Mouse (Mus musculus): ENCODE results near the gene Cep78.

Gene Cep78

GRCm38 (mm10) chr19:15910488-15910887 is 74.3 kb downstream of the Cep78 start:
- Histone ChIP-seq H3K4me1 (replicated peaks; ENCODE audit: low read depth, low read length) (peaks cover 9% of the 10 kb centered on the region; the same call in 1 of the 2 replicates), H3K27me3 (ENCODE audit: insufficient read depth, low read length) (no peaks in the 10 kb centered on the region)
- TF ChIP-seq NANOG (IDR thresholded peaks at IDR 0.05; ENCODE audit: borderline replicate concordance, low read length) = no peak
- TF ChIP-seq CTCF (conservative IDR thresholded peaks at IDR 0.05; ENCODE audit: low read length) = no peak
- TF ChIP-seq POU5F1 (IDR thresholded peaks at IDR 0.05; ENCODE audit: borderline replicate concordance, low read length) = no peak

DNA sequence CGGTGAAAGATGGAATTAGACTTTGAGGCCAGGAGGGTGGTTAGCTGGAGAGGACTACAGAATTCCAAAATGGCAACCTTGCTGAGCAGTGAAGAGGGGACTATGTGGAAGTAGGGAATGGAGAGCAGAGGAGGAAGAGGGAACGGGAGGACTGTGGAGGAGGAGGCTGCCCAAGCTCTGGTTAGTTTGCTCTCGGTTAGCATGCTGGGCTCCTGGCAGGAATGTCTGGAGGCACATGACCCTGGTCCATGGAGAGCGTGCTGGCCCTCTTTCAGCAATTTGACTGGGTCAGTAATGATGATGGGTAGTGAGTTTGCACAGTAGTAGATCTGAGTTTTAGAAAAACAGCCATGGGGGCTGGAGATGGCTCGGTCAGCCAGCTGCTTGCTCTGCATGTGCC is 76.8 kb downstream of the Cep78 start:
- Histone ChIP-seq H3K4me3 (replicated peaks; ENCODE audit: low read length) (no peak overlapping the region), H3K36me3 (ENCODE audit: insufficient read depth, low read length) (peaks cover 94% of the 10 kb centered on the region), H3K9me3 (ENCODE audit: low read length) (no peaks in the 10 kb centered on the region), H3K4me1 (replicated peaks; ENCODE audit: low read depth, low read length) (peaks cover 21% of the 10 kb centered on the region), H3K27me3 (ENCODE audit: insufficient read depth, low read length) (no peaks in the 10 kb centered on the region)
- TF ChIP-seq CTCF (conservative IDR thresholded peaks at IDR 0.05; ENCODE audit: low read length) (no peak), POU5F1 (IDR thresholded peaks at IDR 0.05; ENCODE audit: borderline replicate concordance, low read length) (no peak), NANOG (IDR thresholded peaks at IDR 0.05; ENCODE audit: borderline replicate concordance, low read length) (no peak)

More at GRCm38 (mm10) chr19:15910488-15910887, 74.3 kb downstream of the Cep78 start:
- Histone ChIP-seq H3K4me3 (replicated peaks; ENCODE audit: low read length) (no peak overlapping the region), H3K9me3 (ENCODE audit: low read length) (no peaks in the 10 kb centered on the region), H3K36me3 (ENCODE audit: insufficient read depth, low read length) (peaks cover 100% of the 10 kb centered on the region)
